Mouse (Mus musculus): ENCODE data around the gene Htr7. TPM values are rescaled to one million over a fixed set of nuclear protein-coding genes. Genes with fewer than 3 reads are reported as not detected.

Htr7 gene
- polyA plus RNA-seq, 1 experiment from 2014 or later = 3.6 TPM

GRCm38 (mm10) chr19:35924961-35925495, 132.3 kb downstream of the Htr7 start:
- Histone ChIP-seq H3K4me1 (no peaks in the 10 kb centered on the region), H3K36me3 (no peaks in the 10 kb centered on the region), H3K9me3 (no peaks in the 10 kb centered on the region), H3K4me3 (no peak overlapping the region), H3K9ac (replicated peaks) (no peak overlapping the region), H3K4me2 (replicated peaks) (no peak overlapping the region), H3K27me3 (no peaks in the 10 kb centered on the region), H3K27ac (replicated peaks) (no peak overlapping the region)
- no peak for ATAC-seq (replicated peaks)
- 76% methylated on average over 3 of the region's 3 CpGs for WGBS

DNA sequence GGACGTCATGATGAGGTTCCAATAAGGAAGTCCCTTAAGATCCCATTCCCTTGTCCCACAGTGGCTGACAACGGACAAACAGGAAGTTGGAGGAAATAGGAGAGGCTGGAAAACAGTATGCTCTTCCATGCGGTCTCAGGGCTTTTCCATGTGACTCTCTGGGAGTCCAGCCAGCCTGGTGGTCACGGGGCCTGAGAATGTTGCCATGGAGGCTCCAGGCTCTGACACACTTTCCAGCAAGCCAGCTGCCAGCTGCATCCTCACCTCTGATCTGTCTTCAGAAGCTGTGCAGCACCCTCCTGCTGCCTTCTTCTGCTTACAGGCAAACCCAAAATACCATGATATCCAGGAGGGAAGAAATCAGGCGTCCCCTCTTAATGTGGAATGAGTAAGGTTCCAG, 132.9 kb downstream of the Htr7 start:
- 76% methylated on average over 5 of the region's 5 CpGs for WGBS
- no peaks in the 10 kb centered on the region for H3K36me3 ChIP-seq
- no peaks in the 10 kb centered on the region for H3K27me3 ChIP-seq
- ATAC-seq (replicated peaks) = peak; percentile 63; the same call in 1 of the 2 replicates
- H3K4me2 ChIP-seq (replicated peaks) = no peak overlapping the region
- H3K4me3 ChIP-seq = no peak overlapping the region
- H3K9ac ChIP-seq (replicated peaks) = no peak overlapping the region
- no peak overlapping the region for H3K27ac ChIP-seq (replicated peaks)
- H3K4me1 ChIP-seq = no peaks in the 10 kb centered on the region
- no peaks in the 10 kb centered on the region for H3K9me3 ChIP-seq

Other genes starting within 250 kb of the Htr7 start
- gene Rpp30, start 26.2 kb upstream of the Htr7 start, polyA plus RNA-seq (2015; fragmentation: Nextera tagmentation; extraction: Ambion mirVana) = 84.1 and 90.4 TPM in 2 replicates
- 0.19 TPM in 1 of 2 replicates, not detected in the other for gene Ankrd1, start 62.6 kb upstream of the Htr7 start, polyA plus RNA-seq (2015; fragmentation: Nextera tagmentation; extraction: Ambion mirVana)

All from forebrain, embryonic 15.5 days (tissue).